Mouse (Mus musculus): ENCODE results near the gene Zkscan4.

The Zkscan4 gene

GRCm38 (mm10) chr13:21506221-21506649 is 27.5 kb downstream of the Zkscan4 start:
- peak; percentile 58 for DNase-seq (ENCODE audit: low spot score)

- no peak for DNase-seq (ENCODE audit: low spot score)
These were observed 51.4 kb downstream of the Zkscan4 start for GRCm38 (mm10) chr13:21530136-21530535.

- DNase-seq (ENCODE audit: low spot score) = peak; percentile 72
These were observed 52.1 kb downstream of the Zkscan4 start, which contains the start of gene Zkscan8 for GRCm38 (mm10) chr13:21530781-21531201. TSS of gene Zkscan8 (minus strand) at chr13:21531120.

Measured in left cerebral cortex, adult 11 months (tissue).